Mouse (Mus musculus): ENCODE results near the gene Tagln3.

GRCm38 (mm10) chr16:45697996-45698395 lies 26.4 kb downstream of the Tagln3 start:
- TF ChIP-seq CTCF (IDR thresholded peaks at IDR 0.05; ENCODE audit: borderline replicate concordance, insufficient read depth, low read depth, low read length): no peak
- TF ChIP-seq POLR2A (IDR thresholded peaks at IDR 0.05; ENCODE audit: borderline replicate concordance, insufficient read depth, low read length): no peak
